Mouse (Mus musculus): Measurements from ENCODE around the gene Nktr.
A peak's percentile ranks its signal among the peaks of the same experiment; 100 is the strongest.

The Nktr gene

DNA sequence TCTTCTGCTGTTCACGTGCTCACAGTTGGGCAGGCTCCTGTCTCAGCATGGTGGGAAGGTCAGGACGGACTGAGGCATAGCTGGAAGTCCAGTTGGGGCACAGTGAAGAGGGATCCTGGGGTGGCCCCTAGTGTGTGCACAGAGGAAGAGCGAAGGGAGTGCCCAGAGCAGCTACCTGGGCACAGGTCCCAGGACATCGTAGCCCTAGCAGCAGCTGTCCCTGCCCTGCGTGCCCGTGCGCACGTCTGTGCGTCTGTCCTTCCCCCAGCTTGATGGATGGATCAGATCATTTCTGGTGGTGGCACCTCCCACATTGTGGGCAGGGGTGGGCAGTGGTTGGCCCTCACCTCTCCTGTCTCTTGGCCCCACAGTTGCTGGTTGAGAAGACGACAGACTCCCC lies 43.3 kb downstream of the Nktr start:
- DNase-seq: no peak

DNA sequence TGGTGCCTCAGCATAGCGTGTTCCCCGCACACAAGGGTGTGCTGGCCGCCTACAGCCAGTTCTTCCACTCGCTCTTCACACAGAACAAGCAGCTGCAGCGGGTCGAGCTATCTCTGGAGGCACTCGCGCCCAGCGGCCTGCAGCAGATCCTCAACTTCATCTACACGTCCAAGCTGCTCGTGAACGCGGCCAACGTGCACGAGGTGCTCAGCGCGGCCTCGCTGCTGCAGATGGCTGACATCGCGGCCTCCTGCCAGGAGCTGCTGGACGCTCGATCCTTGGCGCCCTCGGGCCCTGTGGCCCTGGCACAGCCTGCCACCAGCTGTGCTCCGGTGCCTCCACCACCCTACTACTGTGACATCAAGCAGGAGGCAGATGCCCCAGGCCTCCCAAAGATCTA lies 43.8 kb downstream of the Nktr start:
- no peak for DNase-seq

DNA sequence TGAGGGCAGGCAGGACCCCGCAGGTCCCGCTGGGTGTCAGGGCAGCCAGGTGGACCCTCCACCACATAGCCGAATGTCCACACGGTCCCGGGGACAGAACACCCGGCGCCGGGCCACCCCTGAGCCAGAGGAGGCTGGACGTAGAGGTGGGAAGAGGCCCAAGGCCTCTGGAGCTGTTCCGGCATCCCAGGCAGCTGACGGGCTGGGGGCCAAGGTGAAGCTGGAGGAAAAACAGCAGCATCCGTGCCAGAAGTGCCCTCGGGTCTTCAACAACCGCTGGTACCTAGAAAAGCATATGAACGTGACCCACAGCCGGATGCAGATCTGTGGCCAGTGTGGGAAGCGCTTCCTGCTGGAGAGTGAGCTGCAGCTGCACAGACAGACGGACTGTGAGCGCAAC lies 44.7 kb downstream of the Nktr start:
- DNase-seq: no peak

GRCm38 (mm10) chr9:121765166-121765855 lies 46.3 kb downstream of the Nktr start:
- no peak for DNase-seq

DNA sequence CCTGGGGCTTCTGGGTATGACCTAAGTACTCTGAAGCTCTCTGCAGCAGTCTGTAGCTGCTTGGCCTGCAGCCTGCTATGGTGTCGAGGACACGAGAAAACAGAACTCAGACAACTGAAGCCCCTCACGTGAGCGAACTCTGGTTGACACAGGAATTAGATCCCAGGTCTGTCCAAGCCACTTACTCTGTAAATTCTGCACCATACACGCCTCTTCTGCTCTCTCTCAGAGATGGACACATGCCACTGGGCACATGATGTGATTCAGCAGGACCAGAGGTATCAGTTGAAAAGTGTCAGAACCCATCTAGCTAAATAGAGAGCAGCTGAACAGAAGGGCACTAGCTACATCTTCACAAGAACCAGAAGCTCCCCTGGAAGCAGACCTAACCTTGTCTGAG lies 53.4 kb downstream of the Nktr start:
- DNase-seq: no peak

- no peak for DNase-seq
Observed at GRCm38 (mm10) chr9:121775951-121776350, 57.0 kb downstream of the Nktr start.

- no peak for DNase-seq
Observed at GRCm38 (mm10) chr9:121776511-121776910, 57.5 kb downstream of the Nktr start.

DNA sequence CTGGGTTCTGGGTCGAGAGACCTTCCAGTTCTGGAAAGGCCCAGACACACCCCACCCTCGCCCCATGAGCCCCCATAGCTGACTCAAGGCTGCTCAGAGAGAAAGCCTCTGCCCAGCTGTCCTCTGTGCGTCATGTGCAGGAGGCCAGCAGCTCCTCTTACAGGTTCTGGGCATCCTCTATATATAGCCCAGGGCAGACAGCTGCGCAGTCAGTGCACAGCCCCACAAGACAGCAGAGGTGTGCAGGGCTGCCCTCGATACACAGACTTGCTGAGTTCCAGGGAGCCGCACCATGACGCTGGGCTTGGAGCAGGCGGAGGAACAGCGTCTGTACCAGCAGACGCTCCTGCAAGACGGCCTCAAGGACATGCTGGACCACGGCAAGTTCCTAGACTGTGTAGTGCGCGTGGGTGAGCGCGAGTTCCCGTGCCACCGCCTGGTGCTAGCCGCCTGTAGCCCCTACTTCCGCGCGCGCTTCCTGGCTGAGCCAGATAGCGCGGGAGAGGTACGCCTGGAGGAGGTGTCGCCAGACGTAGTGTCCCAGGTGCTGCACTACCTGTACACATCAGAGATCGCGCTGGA lies 58.6 kb downstream of the Nktr start, which contains the start of gene Klhl40:
Klhl40 (plus strand) TSS at position 124 of the 582 bp plus-strand sequence.
- no peak for DNase-seq

DNA sequence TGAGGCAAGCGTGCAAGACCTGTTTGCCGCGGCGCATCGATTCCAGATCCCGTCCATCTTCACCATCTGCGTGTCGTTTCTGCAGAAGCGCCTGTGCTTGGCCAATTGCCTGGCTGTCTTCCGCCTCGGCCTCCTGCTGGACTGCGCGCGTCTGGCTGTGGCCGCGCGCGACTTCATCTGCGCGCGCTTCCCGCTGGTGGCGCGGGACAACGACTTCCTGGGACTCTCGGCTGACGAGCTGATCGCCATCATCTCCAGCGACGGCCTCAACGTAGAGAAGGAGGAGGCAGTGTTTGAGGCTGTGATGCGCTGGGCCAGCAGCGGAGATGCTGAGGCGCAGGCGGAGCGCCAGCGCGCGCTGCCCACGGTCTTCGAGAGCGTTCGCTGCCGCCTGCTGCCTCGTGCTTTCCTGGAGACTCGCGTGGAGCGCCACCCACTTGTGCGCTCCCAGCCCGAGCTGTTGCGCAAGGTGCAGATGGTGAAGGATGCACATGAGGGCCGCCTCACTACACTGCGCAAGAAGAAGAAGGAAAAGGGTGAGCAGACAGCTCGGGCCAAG lies 59.2 kb downstream of the Nktr start:
- no peak for DNase-seq

DNA sequence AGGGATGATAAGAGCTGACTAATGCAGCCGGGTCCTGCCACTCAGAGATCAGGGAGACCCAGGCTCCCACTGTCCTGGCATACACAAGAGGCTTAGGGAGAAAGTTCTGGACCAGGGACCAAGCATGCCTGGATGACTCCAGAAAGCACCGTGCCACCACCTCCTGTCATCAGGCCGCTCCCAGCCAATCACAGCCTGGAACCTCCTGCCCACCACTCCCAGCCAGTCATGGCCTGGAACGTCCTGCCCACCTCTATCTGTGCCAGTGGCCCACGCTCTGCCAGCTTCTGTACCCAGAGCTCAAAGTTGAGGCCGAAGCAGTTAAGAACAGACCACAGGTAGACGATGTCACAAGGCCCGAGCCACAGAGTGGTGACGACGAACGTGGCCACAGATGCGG lies 65.8 kb downstream of the Nktr start:
- no peak for DNase-seq

DNA sequence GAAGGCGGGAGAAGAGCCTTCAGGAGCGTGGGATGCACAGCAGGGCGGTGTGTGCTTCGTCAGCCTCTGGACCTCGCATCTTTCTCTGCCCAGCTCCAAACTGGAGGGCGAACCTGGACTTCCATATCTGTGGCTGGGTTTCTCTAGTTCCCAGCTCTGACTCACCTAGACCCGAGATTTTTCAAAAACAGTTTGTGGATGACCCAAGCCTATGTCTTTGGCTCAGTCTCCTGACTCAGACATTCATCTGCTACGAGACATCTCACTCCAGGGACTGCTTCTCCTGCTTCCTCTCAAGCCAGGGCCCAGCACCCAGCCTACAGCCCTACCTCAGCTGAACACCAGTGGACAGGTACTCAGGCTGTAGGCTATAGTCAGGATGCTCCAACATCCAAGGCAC lies 66.3 kb downstream of the Nktr start:
- DNase-seq: no peak

DNA sequence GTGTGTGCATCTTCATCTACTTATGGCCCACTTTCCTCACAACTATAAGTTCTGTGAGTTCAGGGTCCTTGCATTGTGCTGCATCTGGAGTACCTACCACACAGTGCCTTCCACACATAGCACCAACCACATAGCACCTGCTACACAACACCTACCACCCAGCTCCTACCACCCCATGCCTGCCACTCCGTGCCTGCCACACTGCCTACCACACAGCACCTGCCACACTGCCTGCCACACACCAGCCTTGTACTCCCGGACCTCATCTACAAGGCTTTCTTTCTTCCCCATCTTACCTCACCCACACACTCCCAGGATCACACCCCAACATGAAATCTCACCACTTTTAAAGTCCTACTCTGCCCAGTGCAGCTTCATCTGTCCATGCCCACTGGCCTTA lies 67.4 kb downstream of the Nktr start:
- no peak for DNase-seq

DNA sequence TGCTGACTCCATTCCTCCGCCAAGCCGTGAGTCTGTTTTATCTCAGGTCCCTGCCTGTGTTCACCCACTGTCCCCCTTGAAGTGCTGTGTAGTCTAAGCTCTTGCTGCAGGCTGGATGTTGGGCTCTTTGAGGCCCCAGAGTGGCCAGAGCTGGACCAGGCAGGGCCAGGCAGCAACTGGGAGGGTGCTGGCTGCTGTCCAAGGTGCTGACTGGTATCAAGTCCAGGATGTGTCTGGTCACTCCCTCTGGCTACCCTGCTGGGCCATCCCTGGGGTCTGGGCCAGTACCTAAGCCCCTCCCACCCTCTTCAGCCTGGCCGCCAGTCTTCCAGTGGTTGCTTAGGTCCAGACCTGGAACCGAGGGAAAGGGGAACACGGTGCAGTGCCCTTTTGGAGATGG lies 72.2 kb downstream of the Nktr start:
- DNase-seq: peak in 1 of 2 experiments; percentile 21

GRCm38 (mm10) chr9:121791757-121792521 lies 73.0 kb downstream of the Nktr start, which contains the start of gene Hhatl:
TSS of gene Hhatl (minus strand) at chr9:121792507.
- DNase-seq: no peak

- DNase-seq: no peak
Observed at GRCm38 (mm10) chr9:121794972-121795539, 76.1 kb downstream of the Nktr start.

DNA sequence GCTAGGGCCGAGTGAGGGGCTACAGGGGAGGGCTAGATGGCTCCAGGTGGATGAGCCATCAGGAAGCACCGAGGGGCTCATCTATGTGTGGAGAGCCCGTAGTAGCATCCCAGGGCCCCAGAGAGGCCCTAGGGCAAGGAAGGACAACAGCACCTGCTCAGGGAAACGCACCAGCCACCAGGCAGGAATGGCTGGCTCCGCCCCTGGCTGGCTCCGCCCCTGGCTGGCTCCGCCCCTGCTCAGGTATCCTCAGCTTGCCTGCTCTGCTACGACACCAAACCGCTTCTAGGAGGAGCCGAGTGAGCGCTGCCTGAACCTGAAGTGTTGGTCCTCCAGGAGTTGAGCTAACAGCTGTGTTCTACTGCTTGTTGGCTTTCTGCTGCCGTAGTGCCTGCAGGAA lies 78.8 kb downstream of the Nktr start:
- no peak for DNase-seq

DNA sequence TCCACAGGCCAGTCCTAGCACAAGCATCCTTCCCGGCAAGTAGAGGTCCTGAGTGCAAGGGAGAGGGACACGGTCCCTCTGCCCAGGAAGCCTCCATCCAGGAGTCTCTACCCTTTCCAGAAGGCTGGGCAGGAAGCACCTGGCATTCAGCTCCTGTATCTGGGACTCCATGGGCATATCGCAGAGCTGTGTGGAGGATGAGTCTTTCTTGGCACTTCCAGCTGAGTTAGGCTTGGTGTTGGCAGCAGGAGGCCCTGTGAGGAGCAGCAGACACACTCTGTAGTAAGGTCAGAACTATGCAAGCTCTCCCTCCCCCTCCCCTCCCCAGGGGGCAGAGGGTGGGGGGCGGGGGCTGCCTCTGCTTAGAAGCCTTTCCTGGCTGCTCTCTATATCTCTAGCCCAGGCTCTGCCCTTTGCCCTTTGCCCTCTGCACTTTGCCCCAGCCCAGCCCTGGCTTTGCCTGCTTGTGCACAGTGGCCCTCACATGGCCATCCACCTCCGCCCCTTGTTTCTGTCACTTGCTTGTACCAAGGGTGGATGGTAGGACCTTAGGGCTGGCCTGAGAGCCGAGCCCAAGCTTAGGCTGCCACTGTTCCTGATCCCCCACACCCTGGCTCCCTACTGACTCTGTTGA lies 80.0 kb downstream of the Nktr start:
- no peak for DNase-seq

DNA sequence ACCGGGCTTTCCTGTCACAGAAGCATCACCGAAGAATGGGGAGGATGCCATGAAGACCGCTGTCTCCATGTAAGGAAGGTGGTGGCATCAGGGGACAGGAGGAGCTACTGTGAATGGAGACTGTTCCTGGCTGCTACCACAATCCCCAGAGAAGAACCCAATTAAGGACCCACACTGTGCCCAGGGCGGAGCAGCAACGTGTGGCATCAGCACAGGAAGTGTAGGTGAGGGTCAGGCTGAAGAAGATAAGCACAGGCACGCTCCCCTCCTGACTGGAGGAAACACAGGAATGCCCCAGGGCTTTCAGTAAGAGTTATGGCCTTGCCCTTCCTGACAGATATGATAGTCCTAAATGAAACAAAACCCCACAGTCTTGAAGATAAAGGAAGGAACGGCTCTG lies 83.8 kb downstream of the Nktr start:
- DNase-seq: no peak
